Comparison of ENCODE assay signal across 18 mouse cellular contexts in genomic region chr13:92884206-92884605, GRCm38 (mm10).
"Had no signal": no experiment of that assay in that cellular context is flagged by ENCODE, and none has a peak within 500 bp of the region (broad histone marks: within the 10 kb centered on the region; RNA-seq: fewer than 3 reads in every experiment).

No protein-coding gene starts in this region.

- H3K9me3 ChIP-seq: liver, embryonic 15.5 days; lung, embryonic 15.5 days; midbrain, embryonic 15.5 days; neural tube, embryonic 12.5 days had no signal

- H3K4me2 ChIP-seq: liver, embryonic 15.5 days; lung, embryonic 15.5 days; midbrain, embryonic 11.5 days; midbrain, embryonic 13.5 days; midbrain, embryonic 15.5 days; neural tube, embryonic 12.5 days had no signal

- H3K4me1 ChIP-seq: liver, embryonic 15.5 days; megakaryocyte, embryonic 14.5 days; midbrain, embryonic 13.5 days; midbrain, embryonic 15.5 days; neural tube, embryonic 12.5 days had no signal

- H3K4me3 ChIP-seq: liver, embryonic 15.5 days; lung, embryonic 15.5 days; megakaryocyte, embryonic 14.5 days; midbrain, embryonic 13.5 days; midbrain, embryonic 15.5 days; neural tube, embryonic 12.5 days had no signal

- H3K27me3 ChIP-seq: liver, embryonic 15.5 days; lung, embryonic 15.5 days; megakaryocyte, embryonic 14.5 days; midbrain, embryonic 13.5 days; midbrain, embryonic 15.5 days; neural tube, embryonic 12.5 days had no signal

- H3K36me3 ChIP-seq: liver, embryonic 15.5 days; lung, embryonic 15.5 days; midbrain, embryonic 13.5 days; midbrain, embryonic 15.5 days; neural tube, embryonic 12.5 days had no signal

- ATAC-seq: liver, postnatal 0 days; lung, postnatal 0 days; midbrain, embryonic 13.5 days; midbrain, embryonic 15.5 days had no signal

- H3K9ac ChIP-seq: liver, embryonic 15.5 days; liver, postnatal 0 days; lung, embryonic 15.5 days; midbrain, embryonic 13.5 days; midbrain, embryonic 15.5 days; neural tube, embryonic 12.5 days had no signal

- DNase-seq: liver, postnatal 0 days; lung, adult 2 months; lung, postnatal 14 days; lung, postnatal 36 days; right cerebral cortex, postnatal 14 days; spleen, adult 18-20 months; thymus, adult 18-20 months; thymus, postnatal 14 days; thymus, postnatal 36 days had no signal

- H3K27ac ChIP-seq: liver, embryonic 15.5 days; lung, embryonic 15.5 days; macrophage; midbrain, embryonic 13.5 days; midbrain, embryonic 15.5 days; neural tube, embryonic 12.5 days had no signal
